Mouse (Mus musculus) thymus, adult 18-20 months (tissue): Measurements from ENCODE around the gene Mark4.

Experiments used
- DNase-seq, 2 experiments: peaks; one replicate each; pipeline ENCODE4 v3.0.0; 2022; ENCODE audit warnings: mixed read lengths in 2 of 2

Mark4 gene

DNA sequence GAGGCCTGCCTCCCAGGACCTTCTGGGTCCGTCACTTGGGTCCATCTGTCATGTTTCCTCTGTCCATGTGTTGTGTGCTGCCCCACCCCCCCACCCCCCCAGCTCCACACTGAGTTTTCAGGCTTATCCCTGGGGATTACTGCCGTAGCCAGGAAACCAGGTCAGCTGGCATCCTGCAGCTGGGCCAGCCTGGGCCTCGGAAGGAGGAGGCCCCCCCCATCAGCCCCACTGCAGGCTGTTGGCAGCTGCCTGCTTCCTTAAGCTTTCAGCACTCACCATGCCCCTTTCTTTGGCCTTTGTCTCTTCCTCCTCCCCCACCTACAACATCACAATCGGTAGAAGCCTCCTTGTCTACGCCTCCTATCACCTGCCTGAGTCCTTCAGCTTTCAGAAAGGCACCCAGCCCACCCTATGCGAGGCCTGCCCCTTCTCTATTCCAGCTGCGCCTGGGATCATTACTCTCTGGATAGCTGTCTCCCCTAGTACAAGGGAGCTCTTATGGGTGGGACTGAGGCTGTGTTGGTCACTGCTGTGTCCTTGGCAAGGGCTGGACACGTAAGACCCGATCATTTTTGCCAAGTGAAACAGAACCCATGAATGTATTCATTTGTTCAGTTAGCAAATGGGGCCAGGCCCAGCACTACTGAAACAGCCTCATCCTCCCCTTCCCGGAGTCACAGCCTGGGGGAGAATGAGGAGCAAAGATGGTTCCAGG, 69.8 kb downstream of the Mark4 start:
- no peak for DNase-seq

GRCm38 (mm10) chr7:19383708-19384107, 74.9 kb downstream of the Mark4 start:
- DNase-seq = no peak

DNA sequence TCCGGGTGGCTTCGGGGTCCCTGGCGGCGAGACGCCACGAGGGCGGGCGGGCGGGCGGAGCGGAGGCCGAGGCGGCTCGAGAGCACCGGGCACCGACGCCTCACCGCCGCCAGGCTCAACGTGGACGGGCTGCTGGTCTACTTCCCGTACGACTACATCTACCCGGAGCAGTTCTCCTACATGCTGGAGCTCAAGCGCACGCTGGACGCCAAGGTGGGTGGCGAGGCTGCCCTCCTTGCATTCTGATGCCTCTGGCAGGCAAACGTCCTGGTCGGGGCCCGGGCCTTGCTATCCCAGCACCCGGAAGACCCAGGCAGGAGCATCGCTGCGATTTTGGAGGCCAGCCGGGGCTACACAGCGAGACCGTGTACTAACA, 76.5 kb downstream of the Mark4 start:
- DNase-seq = no peak

GRCm38 (mm10) chr7:19381377-19382165, 77.0 kb downstream of the Mark4 start, which contains the start of gene Ercc2:
Gene Ercc2 (plus strand): TSS chr7:19382010.
- DNase-seq = peak; percentile 98

DNA sequence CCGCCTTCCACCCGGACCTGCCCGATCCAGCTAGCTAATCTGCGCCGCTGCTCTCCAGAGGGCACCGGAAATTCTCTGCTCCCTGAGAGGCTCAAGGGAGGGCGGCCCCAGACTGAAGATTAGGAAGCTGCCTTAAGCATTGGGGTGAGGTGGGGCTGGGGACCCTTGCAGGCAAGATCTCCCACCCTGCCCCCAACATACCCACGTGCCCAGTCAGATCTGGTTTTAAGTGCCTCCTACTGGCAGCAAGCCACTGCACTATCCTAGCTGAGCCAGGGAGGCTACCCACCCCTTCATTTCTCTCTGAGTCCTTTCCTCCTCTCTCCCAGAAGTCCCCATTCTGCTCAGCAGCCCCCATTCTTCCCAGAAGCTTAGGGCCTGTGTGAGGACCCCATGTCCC, 80.6 kb downstream of the Mark4 start:
- no peak for DNase-seq

DNA sequence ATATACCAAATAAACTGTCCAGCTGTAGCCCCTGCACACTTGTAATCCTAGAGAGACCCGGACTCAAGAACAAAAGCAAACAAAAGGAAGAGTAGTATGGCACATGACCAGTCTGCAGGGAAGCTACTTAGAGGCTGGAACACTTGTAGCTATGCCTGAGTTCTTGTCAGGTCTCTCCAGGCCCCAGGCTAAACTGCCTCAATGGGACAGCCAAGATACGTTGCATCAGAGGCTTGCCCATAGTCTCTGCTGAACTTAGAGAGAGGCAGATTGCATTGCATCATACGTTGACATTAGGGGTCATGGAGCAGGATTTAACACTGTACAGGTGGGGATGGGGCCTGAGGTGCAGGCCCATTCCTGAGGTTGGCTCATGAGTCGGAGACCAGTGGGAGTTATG, 82.6 kb downstream of the Mark4 start:
- DNase-seq = no peak

DNA sequence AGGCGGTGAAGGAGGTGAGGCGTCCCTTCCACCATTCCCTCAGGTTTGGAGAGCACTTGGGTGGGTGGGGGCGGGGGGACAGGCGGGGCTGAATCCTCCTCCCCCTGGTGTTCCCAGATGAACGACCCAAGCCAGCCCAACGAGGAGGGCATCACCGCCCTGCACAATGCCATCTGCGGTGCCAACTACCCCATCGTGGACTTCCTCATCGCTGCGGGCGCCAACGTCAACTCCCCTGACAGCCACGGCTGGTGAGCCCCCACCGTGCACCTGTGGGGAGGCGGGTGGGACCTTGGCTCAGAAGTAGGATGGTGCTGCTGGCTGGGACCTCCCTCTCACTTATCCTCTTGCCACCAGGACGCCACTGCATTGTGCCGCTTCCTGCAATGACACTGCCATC, 83.3 kb downstream of the Mark4 start:
- no peak for DNase-seq
